Mouse (Mus musculus): ENCODE results near the gene 4930535I16Rik.

GRCm38 (mm10) chr4:123898696-123899095 lies 19.1 kb downstream of the 4930535I16Rik start:
- no peak for TF ChIP-seq TAL1 (IDR thresholded peaks at IDR 0.05; ENCODE audit: low read length)
- no peak for TF ChIP-seq GATA1 (IDR thresholded peaks at IDR 0.05; ENCODE audit: low read length)
